Mouse (Mus musculus) neural tube, embryonic 14.5 days (tissue): ENCODE data around the gene Snrpc. TPM values are rescaled to one million over a fixed set of nuclear protein-coding genes. Genes with fewer than 3 reads are reported as not detected.

Source experiments
- ATAC-seq: fragments of 200-750 bp; cut with Nextera tagmentation; 2 replicates; pipeline ENCODE4 v1.8.0; 2017; ENCODE audit warnings: low read depth, mild to moderate bottlenecking, moderate TSS enrichment, moderate library complexity
- H3K27ac ChIP-seq: fragments of 300-500 bp; sonication (generic); 2 replicates; pipeline ENCODE4 v1.5.1; 2014; ENCODE audit warnings: low read depth, mild to moderate bottlenecking, control low read depth, low read length, moderate library complexity, mixed read lengths
- H3K27me3 ChIP-seq: fragments of 300-500 bp; sonication (generic); 2 replicates; pipeline ENCODE4 v1.6.1; 2014; ENCODE audit warnings: low read length; ENCODE audit not compliant: control insufficient read depth, insufficient read depth
- H3K36me3 ChIP-seq: fragments of 300-500 bp; sonication (generic); 2 replicates; pipeline ENCODE4 v1.6.1; 2014; ENCODE audit warnings: low read length, mixed read lengths; ENCODE audit not compliant: control insufficient read depth, insufficient read depth
- H3K4me1 ChIP-seq: fragments of 300-500 bp; sonication (generic); 2 replicates; pipeline ENCODE4 v1.6.1; 2014; ENCODE audit warnings: low read length; ENCODE audit not compliant: control insufficient read depth, insufficient read depth
- H3K4me2 ChIP-seq: fragments of 300-500 bp; sonication (generic); 2 replicates; pipeline ENCODE4 v1.6.1; 2014; ENCODE audit warnings: mild to moderate bottlenecking, low read depth, low read length, control low read depth
- H3K4me3 ChIP-seq: fragments of 300-500 bp; sonication (generic); 2 replicates; pipeline ENCODE4 v1.5.1; 2014; ENCODE audit warnings: low read depth, low read length, control low read depth, mixed read lengths
- H3K9ac ChIP-seq: fragments of 300-500 bp; sonication (generic); replicated peaks from 2 replicates; pipeline ENCODE4 v1.6.1; 2014; ENCODE audit warnings: low read depth, mild to moderate bottlenecking, control low read depth, low read length, mixed read lengths
- H3K9me3 ChIP-seq: fragments of 300-500 bp; sonication (generic); 2 replicates; pipeline ENCODE4 v1.6.1; 2016; ENCODE audit warnings: low read length; ENCODE audit not compliant: control insufficient read depth
- WGBS: fragments of 180-500 bp; shearing (Covaris S2); extraction: QIAGEN DNeasy Blood & Tissue Kit; methylation state at CpG from one replicate; pipeline ENCODE4 v1.1.7; 2014; 5-methylcytosine and 5-hydroxymethylcytosine counted together
- polyA plus RNA-seq: library from polyadenylated mRNA; unstranded; fragments of >200 nt; fragmentation: Nextera tagmentation; extraction: Ambion mirVana; gene quantifications from 2 replicates; pipeline ENCODE4 v1.2.1, GENCODE M21; 2014

Snrpc gene
- polyA plus RNA-seq, 1 experiment from 2014 or later: 216 TPM

DNA sequence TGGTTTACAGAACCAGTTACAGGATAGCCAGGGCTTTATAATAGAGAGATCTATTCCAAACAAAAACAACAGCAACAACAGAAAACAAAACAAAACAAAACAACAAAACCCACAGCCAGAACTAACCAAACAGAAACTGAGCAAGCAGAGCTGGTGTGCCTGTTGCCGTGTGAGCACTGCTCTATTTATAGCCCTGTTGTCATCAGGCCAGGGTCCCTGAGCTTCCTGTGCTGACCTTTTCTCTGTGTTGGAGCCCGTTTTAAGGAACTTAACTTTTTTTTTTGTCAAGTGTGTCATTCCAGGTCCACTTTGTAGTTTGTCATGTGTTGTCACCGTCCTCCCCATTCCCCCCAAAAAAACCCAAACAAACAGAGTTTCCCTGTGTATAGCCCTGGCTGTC lies 13.1 kb downstream of the Snrpc start:
- Histone ChIP-seq H3K9me3 (no peaks in the 10 kb centered on the region), H3K27me3 (no peaks in the 10 kb centered on the region), H3K4me1 (no peaks in the 10 kb centered on the region), H3K9ac (no peak overlapping the region), H3K4me3 (no peak overlapping the region), H3K36me3 (peaks cover 39% of the 10 kb centered on the region), H3K4me2 (no peak overlapping the region), H3K27ac (no peak overlapping the region)
- 82% methylated on average over 3 of the region's 3 CpGs for WGBS
- ATAC-seq: no peak

DNA sequence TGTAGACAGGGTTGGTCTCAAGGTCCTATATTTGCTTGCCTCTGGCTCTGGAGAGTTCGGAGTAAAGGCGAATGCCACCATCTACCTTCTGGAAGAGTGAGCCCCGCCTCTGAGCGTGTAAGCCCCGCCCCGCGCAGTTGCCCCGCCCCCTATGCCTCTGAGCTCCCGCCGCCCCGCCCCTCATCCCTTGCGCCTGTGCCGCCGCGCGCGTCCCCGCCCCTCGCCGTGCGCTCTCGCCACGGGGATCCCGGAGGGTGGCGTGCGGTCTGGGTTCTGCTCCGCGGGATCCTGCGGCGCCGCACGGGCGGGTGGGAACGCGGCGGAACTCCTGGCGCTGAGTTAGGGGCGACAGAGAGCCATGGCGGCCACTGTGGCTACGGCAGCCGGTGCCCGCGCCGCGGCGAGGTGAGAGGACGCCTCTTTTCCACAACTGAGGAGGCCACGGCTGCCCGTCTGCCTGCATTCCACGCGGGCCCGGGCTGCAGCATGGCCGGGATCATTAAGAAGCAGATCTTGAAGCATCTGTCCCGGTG lies 18.4 kb downstream of the Snrpc start, which contains the start of gene Uhrf1bp1:
Gene Uhrf1bp1 (plus strand): TSS at position 177 of the 533 bp plus-strand sequence.
- WGBS: 0% methylated on average over 42 of the region's 54 CpGs
- peaks cover 8% of the 10 kb centered on the region; the same call in 1 of the 2 replicates for H3K36me3 ChIP-seq
- H3K4me2 ChIP-seq: peak within 1 kb of the TSS; percentile 69
- H3K9me3 ChIP-seq: no peaks in the 10 kb centered on the region
- peak within 1 kb of the TSS; percentile 52 for H3K9ac ChIP-seq
- ATAC-seq: peak; percentile 91
- H3K27ac ChIP-seq: peak within 1 kb of the TSS; percentile 80
- peak within 1 kb of the TSS; percentile 84 for H3K4me3 ChIP-seq
- H3K4me1 ChIP-seq: peaks cover 22% of the 10 kb centered on the region
- no peaks in the 10 kb centered on the region for H3K27me3 ChIP-seq

DNA sequence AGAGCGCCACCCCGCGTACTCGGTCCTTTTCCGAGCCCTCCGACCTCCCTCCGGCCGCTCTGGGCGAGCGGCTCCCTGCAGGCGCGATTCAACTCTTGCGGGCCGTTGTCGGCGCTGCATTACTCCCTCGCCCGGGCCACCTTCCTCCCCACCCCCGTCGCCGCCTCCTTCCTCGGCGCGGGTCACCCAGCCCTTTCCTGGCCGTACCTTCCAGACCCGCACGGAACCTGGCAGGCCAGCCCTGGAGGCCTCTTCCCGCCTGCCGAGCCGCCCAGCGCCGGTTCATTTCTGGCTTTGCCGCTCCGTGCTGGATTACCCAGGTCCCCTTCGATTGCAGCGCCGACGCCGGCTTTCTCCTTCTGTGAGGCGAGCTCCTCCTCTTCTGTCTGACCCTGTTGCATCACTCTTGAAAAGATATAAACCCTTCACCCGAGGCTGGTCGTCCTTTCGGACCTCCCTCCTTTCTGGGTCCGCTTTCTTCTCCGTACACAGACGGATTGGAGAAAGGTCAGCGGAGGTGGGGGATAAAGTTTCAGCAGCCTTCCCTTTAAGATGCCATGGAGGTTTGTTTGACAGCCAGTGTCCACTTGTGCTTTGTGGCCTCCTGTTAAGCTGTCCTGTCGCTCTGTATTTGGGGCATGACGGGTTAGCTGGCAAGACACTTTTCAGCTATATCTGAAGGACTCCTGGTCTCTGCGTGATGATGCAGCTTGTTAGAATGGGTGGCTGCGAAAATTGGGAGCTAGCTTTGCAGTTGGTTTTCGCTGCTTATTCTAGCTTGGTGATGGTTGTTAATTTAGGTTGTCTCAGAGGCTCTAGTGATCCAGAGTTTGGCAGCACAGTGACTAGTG lies 19.1 kb downstream of the Snrpc start:
- Histone ChIP-seq H3K36me3 (peaks cover 6% of the 10 kb centered on the region; the same call in 1 of the 2 replicates), H3K27ac (peak overlapping the region; percentile 80), H3K4me2 (peak overlapping the region; percentile 69), H3K4me1 (peaks cover 22% of the 10 kb centered on the region), H3K4me3 (peak overlapping the region; percentile 84), H3K9ac (peak overlapping the region; percentile 52), H3K9me3 (no peaks in the 10 kb centered on the region), H3K27me3 (no peaks in the 10 kb centered on the region)
- WGBS: 2% methylated on average over 52 of the region's 52 CpGs
- ATAC-seq: peak; percentile 62

DNA sequence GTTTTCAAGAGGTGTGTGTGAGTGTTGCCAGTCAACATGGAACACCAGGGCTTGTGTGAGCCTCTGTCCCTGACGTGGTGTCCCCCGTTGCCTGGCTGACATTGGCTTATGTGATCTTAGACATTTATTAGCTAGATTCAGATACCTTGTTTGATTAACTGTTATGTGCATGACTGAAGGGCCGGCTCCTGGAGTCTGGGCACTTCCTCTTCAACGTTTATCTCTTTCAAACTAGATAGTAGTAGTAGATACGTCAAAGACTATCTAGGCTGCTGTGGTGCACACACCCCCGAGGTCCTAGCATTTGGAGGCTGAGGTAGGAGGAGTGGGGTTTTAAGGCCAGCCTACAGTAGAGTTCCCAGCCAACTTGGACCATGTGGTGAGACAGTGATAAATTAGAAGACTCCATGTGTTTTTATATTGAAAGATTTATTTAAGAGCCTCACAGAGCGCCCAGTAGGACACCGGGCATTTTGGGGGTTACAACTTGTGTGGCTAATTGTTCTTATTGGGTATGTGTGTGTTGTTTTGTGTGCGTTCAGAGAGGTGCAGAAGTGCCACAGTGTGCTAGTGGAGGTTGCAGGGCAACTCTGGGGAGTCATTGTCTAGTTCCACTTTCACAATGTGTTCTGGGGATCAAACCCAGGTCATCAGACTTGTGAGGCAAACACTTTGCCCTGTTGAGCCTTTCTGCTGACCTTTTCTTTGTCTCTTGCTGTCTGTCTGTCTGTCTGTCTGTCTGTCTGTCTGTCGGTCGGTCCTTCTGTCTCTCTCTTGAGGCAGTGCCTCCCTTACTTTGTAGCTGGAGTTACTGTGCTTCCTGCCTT lies 19.9 kb downstream of the Snrpc start:
- ATAC-seq: no peak
- H3K36me3 ChIP-seq: no peaks in the 10 kb centered on the region
- peak overlapping the region; percentile 84 for H3K4me3 ChIP-seq
- H3K4me1 ChIP-seq: peaks cover 22% of the 10 kb centered on the region
- no peak overlapping the region for H3K27ac ChIP-seq
- peak overlapping the region; percentile 52 for H3K9ac ChIP-seq
- H3K27me3 ChIP-seq: no peaks in the 10 kb centered on the region
- 39% methylated on average over 11 of the region's 11 CpGs for WGBS
- no peaks in the 10 kb centered on the region for H3K9me3 ChIP-seq
- peak overlapping the region; percentile 69 for H3K4me2 ChIP-seq

DNA sequence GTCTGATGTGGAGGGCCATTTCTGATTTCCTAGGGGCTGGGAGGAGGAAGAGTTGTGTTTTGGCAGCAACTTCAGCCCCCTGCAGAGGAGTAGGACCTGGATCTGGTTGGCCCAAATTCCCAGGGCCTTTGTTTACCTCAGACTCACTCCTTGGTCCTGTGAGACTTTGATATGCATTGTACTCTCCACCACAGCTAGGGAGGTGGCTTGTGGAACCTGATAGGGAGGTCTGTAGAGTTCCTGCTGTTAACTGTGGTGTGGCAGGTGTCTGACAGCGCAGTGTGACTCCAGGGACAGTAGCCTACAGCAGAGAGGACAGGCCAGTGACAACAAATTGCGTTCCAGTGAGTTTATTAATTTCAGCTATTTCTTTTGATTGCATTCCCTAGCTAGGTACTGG lies 21.2 kb downstream of the Snrpc start:
- Histone ChIP-seq H3K4me3 (no peak overlapping the region), H3K27ac (no peak overlapping the region), H3K9ac (no peak overlapping the region), H3K9me3 (no peaks in the 10 kb centered on the region), H3K36me3 (no peaks in the 10 kb centered on the region), H3K4me1 (peaks cover 22% of the 10 kb centered on the region), H3K4me2 (no peak overlapping the region), H3K27me3 (no peaks in the 10 kb centered on the region)
- WGBS: 37% methylated on average over 2 of the region's 2 CpGs
- ATAC-seq: no peak

DNA sequence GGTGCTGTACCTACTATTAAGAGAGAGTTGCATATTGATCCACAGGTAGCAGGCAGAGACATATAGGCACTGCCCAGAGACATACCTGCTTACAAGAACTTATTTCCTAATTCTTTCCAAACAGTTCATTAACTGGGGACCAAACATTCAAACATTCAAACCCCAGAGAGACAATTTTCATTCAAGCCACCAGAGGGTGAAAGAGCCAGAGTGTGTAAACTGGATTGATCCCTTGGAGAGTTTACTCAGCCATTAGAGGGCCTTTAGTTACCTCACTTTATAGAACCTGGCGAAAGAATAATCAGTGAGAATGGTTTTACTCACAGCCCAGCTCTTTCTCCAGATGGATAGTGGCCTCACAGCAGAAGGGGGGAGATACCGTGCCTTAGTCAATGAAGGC lies 27.5 kb downstream of the Snrpc start:
- ATAC-seq: no peak
- Histone ChIP-seq H3K4me2 (no peak overlapping the region), H3K36me3 (no peaks in the 10 kb centered on the region), H3K4me3 (no peak overlapping the region), H3K9me3 (no peaks in the 10 kb centered on the region), H3K27me3 (no peaks in the 10 kb centered on the region), H3K27ac (no peak overlapping the region), H3K9ac (no peak overlapping the region), H3K4me1 (no peaks in the 10 kb centered on the region)
- 58% methylated on average over 2 of the region's 2 CpGs for WGBS

DNA sequence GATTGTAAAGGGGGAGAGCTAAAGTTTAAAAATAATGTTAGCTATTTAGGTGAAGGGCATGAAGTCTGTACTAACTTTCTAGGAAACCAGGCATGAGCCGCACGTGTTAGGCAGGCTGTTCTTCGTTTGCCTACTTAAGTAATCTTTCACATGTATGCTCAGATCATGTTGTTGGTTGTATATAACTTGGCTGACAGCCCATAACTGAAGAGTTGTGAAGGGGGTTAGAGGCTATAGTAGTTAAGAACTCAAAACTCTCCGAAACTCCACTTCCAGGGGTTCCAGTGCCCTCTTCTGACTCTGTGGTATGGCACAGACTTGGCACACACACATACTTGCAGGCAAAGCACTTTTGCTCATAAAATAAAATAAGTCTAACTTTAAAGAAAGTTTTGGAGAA lies 28.8 kb downstream of the Snrpc start:
- no peak for ATAC-seq
- 96% methylated on average over 4 of the region's 4 CpGs for WGBS
- Histone ChIP-seq H3K36me3 (no peaks in the 10 kb centered on the region), H3K27me3 (no peaks in the 10 kb centered on the region), H3K27ac (no peak overlapping the region), H3K4me2 (no peak overlapping the region), H3K9me3 (no peaks in the 10 kb centered on the region), H3K9ac (no peak overlapping the region), H3K4me1 (no peaks in the 10 kb centered on the region), H3K4me3 (no peak overlapping the region)

DNA sequence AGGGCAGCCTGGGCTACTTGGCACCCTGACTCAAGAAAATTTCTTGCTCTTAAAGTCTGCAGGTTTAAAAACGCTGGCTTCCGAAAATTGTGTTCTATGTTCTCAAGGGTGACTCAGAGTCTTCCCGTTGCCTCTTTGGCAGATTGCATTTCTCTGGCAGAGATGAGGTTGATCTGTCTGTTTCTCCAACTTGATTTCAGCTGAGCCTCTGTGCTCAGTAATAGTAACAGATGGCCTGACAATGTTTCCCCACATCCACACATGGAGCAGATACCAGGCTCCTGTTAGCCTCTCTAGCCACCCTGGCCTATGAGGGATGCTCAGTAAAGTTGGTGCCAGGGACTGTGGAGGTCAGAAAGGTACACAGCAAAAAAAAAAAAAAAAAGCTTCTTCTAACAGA lies 33.9 kb downstream of the Snrpc start:
- no peak overlapping the region for H3K4me2 ChIP-seq
- no peak overlapping the region for H3K27ac ChIP-seq
- no peaks in the 10 kb centered on the region for H3K36me3 ChIP-seq
- H3K27me3 ChIP-seq: no peaks in the 10 kb centered on the region
- no peaks in the 10 kb centered on the region for H3K9me3 ChIP-seq
- no peak overlapping the region for H3K9ac ChIP-seq
- H3K4me3 ChIP-seq: no peak overlapping the region
- no peaks in the 10 kb centered on the region for H3K4me1 ChIP-seq
- 93% methylated on average over 3 of the region's 3 CpGs for WGBS
- ATAC-seq: no peak
